Mouse (Mus musculus) limb, embryonic 14.5 days (tissue): ENCODE results near the gene Echdc1. TPM values are rescaled to one million over a fixed set of nuclear protein-coding genes. Genes with fewer than 3 reads are reported as not detected.

Experiments used
- ATAC-seq: fragments of 200-750 bp; cut with Nextera tagmentation; 2 replicates; pipeline ENCODE4 v1.8.0; 2017; ENCODE audit warnings: low read depth, moderate number of reproducible peaks, moderate TSS enrichment; ENCODE audit not compliant: low FRiP score
- DNase-seq: peaks from one replicate; pipeline ENCODE4 v3.0.0-alpha.2; 2015; ENCODE audit warnings: low spot score
- H3K27ac ChIP-seq: fragments of 300-500 bp; sonication (generic); replicated peaks from 2 replicates; pipeline ENCODE4 v1.5.1; 2014; ENCODE audit warnings: low read depth, mild to moderate bottlenecking, low read length, moderate library complexity, mixed read lengths
- H3K27me3 ChIP-seq: fragments of 300-500 bp; sonication (generic); 2 replicates; pipeline ENCODE4 v1.6.1; 2014; ENCODE audit warnings: low read length, mixed read lengths; ENCODE audit not compliant: control insufficient read depth, insufficient read depth
- H3K36me3 ChIP-seq: fragments of 300-500 bp; sonication (generic); 2 replicates; pipeline ENCODE4 v1.6.1; 2014; ENCODE audit warnings: mild to moderate bottlenecking, low read length, moderate library complexity, mixed read lengths; ENCODE audit not compliant: control insufficient read depth, insufficient read depth
- H3K4me1 ChIP-seq: fragments of 300-500 bp; sonication (generic); 2 replicates; pipeline ENCODE4 v1.6.1; 2014; ENCODE audit warnings: antibody characterized with exemption, low read length, mixed read lengths; ENCODE audit not compliant: control insufficient read depth, insufficient read depth
- H3K4me2 ChIP-seq: fragments of 300-500 bp; sonication (generic); replicated peaks from 2 replicates; pipeline ENCODE4 v1.6.1; 2014; ENCODE audit warnings: low read depth, mild to moderate bottlenecking, low read length, moderate library complexity; ENCODE audit not compliant: severe bottlenecking
- H3K4me3 ChIP-seq: fragments of 300-500 bp; sonication (generic); replicated peaks from 2 replicates; pipeline ENCODE4 v1.5.1; 2014; ENCODE audit warnings: low read length
- H3K9ac ChIP-seq: fragments of 300-500 bp; sonication (generic); 2 replicates; pipeline ENCODE4 v1.6.1; 2014; ENCODE audit warnings: mild to moderate bottlenecking, low read depth, low read length, moderate library complexity; ENCODE audit not compliant: severe bottlenecking
- H3K9me3 ChIP-seq: fragments of 300-500 bp; sonication (generic); 2 replicates; pipeline ENCODE4 v1.6.1; 2016; ENCODE audit warnings: low read length; ENCODE audit not compliant: control insufficient read depth
- POLR2A ChIP-seq: fragments of 200-500 bp; IDR thresholded peaks from 2 replicates; pipeline ENCODE4 v1.8.0; 2012; ENCODE audit warnings: inconsistent platforms, mild to moderate bottlenecking, moderate library complexity, borderline replicate concordance; ENCODE audit not compliant: insufficient read depth, insufficient read length; ENCODE audit errors: extremely low read depth
- WGBS: fragments of 180-500 bp; shearing (Covaris S2); extraction: QIAGEN DNeasy Blood & Tissue Kit; methylation state at CpG from one replicate; pipeline ENCODE4 v1.1.7; 2014; 5-methylcytosine and 5-hydroxymethylcytosine counted together
- polyA plus RNA-seq, 2 experiments: library from polyadenylated mRNA; depleted of rRNA in 1 of 2; stranded (reverse) in 1 of 2; unstranded in 1 of 2; fragments of >200 nt; fragmentation: Nextera tagmentation in 1 of 2; extraction: Ambion mirVana in 1 of 2; gene quantifications; 2 replicates each; pipeline versions ENCODE4 v1.2.1 to v1.2.3; 2012 to 2014

The Echdc1 gene
- polyA plus RNA-seq (2012; rRNA removed) (9.1 and 13.0 TPM in 2 replicates), polyA plus RNA-seq (2014; fragmentation: Nextera tagmentation; extraction: Ambion mirVana) (21.4 and 22.0 TPM in 2 replicates)

GRCm38 (mm10) chr10:29313064-29313638 is at the start of gene Echdc1:
Echdc1 (plus strand) TSS chr10:29313166.
- Histone ChIP-seq H3K27me3 (no peaks in the 10 kb centered on the region), H3K4me1 (peaks cover 10% of the 10 kb centered on the region), H3K36me3 (no peaks in the 10 kb centered on the region), H3K4me3 (peak within 1 kb of the TSS; percentile 68), H3K4me2 (peak within 1 kb of the TSS; percentile 53), H3K9me3 (no peaks in the 10 kb centered on the region), H3K27ac (peak within 1 kb of the TSS; percentile 87), H3K9ac (peak within 1 kb of the TSS; percentile 83)
- 3% methylated on average over 35 of the region's 49 CpGs for WGBS
- ATAC-seq, result peak; percentile 96
- 0 out of 2 replicates have a peak, but pooled peaks have one; percentile 29 for TF ChIP-seq POLR2A
- peak; percentile 86 for DNase-seq

- 73% methylated on average over 1 of the region's 1 CpGs for WGBS
Measured at GRCm38 (mm10) chr10:29281736-29282135, 31.2 kb upstream of the Echdc1 start.

GRCm38 (mm10) chr10:29285757-29286156 is 27.2 kb upstream of the Echdc1 start:
- Histone ChIP-seq H3K9ac (no peak overlapping the region), H3K4me1 (no peaks in the 10 kb centered on the region)
- 71% methylated on average over 1 of the region's 1 CpGs for WGBS

More at GRCm38 (mm10) chr10:29281736-29282135, 31.2 kb upstream of the Echdc1 start:
- no peak overlapping the region for H3K4me3 ChIP-seq
- ATAC-seq (no peak), DNase-seq (no peak)
- H3K27ac ChIP-seq, result no peak overlapping the region
- H3K4me2 ChIP-seq, result no peak overlapping the region
- H3K9ac ChIP-seq, result no peak overlapping the region
- H3K27me3 ChIP-seq, result no peaks in the 10 kb centered on the region
- no peaks in the 10 kb centered on the region for H3K36me3 ChIP-seq
- H3K4me1 ChIP-seq, result no peaks in the 10 kb centered on the region
- no peaks in the 10 kb centered on the region for H3K9me3 ChIP-seq
- TF ChIP-seq POLR2A, result no peak

GRCm38 (mm10) chr10:29302230-29302629 is 10.7 kb upstream of the Echdc1 start:
- no peaks in the 10 kb centered on the region for H3K4me1 ChIP-seq
- DNase-seq (no peak), ATAC-seq (no peak)
- no peaks in the 10 kb centered on the region for H3K9me3 ChIP-seq
- H3K9ac ChIP-seq, result no peak overlapping the region
- no peaks in the 10 kb centered on the region for H3K27me3 ChIP-seq
- H3K27ac ChIP-seq, result no peak overlapping the region
- H3K36me3 ChIP-seq, result no peaks in the 10 kb centered on the region
- H3K4me3 ChIP-seq, result no peak overlapping the region
- H3K4me2 ChIP-seq, result no peak overlapping the region
- WGBS, result 92% methylated on average over 4 of the region's 4 CpGs
- no peak for TF ChIP-seq POLR2A

More at GRCm38 (mm10) chr10:29285757-29286156, 27.2 kb upstream of the Echdc1 start:
- H3K4me3 ChIP-seq, result no peak overlapping the region
- H3K36me3 ChIP-seq, result no peaks in the 10 kb centered on the region
- no peak overlapping the region for H3K4me2 ChIP-seq
- TF ChIP-seq POLR2A, result no peak
- DNase-seq (peak; percentile 56), ATAC-seq (no peak)
- no peaks in the 10 kb centered on the region for H3K27me3 ChIP-seq
- H3K27ac ChIP-seq, result no peak overlapping the region
- H3K9me3 ChIP-seq, result no peaks in the 10 kb centered on the region

GRCm38 (mm10) chr10:29311480-29312219 is 1.3 kb upstream of the Echdc1 start:
- Histone ChIP-seq H3K27me3 (no peaks in the 10 kb centered on the region), H3K9me3 (no peaks in the 10 kb centered on the region), H3K4me1 (peaks cover 10% of the 10 kb centered on the region), H3K9ac (no peak overlapping the region), H3K4me3 (no peak overlapping the region), H3K4me2 (no peak overlapping the region), H3K36me3 (no peaks in the 10 kb centered on the region), H3K27ac (no peak overlapping the region)
- no peak for TF ChIP-seq POLR2A
- WGBS, result 68% methylated on average over 4 of the region's 4 CpGs
- DNase-seq, result no peak
- no peak for ATAC-seq
